Mouse (Mus musculus) kidney, postnatal 4 days (tissue): ENCODE measurements around the gene Pde4dip.
A peak's percentile ranks its signal among the peaks of the same experiment; 100 is the strongest.

Experiments
- DNase-seq, 2 experiments: peaks; one replicate each; pipeline ENCODE4 v3.0.0; 2021; ENCODE audit warnings: mixed read lengths in 2 of 2

Gene Pde4dip

DNA sequence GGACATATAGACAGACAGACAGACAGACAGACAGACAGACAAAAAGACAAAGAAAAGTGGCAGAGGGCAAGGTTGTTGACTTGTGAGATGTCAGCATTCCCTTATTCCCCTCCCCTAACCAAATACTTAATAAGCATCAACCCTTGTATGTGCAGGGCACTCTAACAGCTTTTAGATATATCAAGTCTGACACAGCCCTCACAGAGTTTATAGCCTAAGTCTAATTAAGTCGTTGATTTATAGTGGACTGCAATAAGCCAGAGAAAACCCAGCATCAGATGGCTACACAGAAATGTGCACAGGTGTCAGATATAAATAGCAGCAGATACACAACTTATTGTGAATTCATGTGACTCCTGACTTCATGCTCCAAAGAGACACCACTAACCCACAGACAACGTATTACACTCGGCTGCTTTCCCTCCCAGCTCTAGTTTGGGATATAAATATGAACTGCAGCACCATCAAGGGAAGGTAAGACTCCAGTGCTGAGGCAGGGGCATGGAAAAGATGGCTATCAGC lies 87.3 kb downstream of the Pde4dip start:
- no peak for DNase-seq

GRCm38 (mm10) chr3:97800657-97801056 lies 87.8 kb downstream of the Pde4dip start:
- DNase-seq, result no peak

DNA sequence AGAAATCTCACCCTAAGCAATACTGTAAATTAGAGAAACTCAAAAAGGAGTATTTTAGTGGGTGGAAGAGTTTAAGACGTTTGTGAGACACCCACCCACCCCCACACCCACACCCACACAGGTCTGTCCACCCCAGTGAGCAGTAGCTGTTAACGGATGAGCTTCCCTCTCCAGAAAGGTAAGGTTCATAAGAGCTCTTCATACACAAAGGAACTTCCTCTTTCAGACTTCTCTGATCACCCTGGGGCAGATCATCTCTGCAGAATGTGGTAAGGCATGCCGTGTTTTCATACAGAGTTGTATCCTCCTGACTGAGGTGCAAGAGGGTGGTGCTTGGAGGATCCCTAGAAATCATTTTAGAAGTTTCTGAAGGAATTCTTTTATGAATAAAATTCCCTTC lies 88.5 kb downstream of the Pde4dip start:
- DNase-seq, result no peak

- DNase-seq, result peak in 1 of 2 experiments; percentile 24
Measured at GRCm38 (mm10) chr3:97799267-97799666, 89.2 kb downstream of the Pde4dip start.

GRCm38 (mm10) chr3:97797371-97797770 lies 91.1 kb downstream of the Pde4dip start:
- DNase-seq, result no peak

GRCm38 (mm10) chr3:97793995-97794394 lies 94.5 kb downstream of the Pde4dip start:
- DNase-seq, result no peak

GRCm38 (mm10) chr3:97790150-97790549 lies 98.4 kb downstream of the Pde4dip start:
- no peak for DNase-seq

- DNase-seq, result no peak
Measured at GRCm38 (mm10) chr3:97789317-97789716, 99.2 kb downstream of the Pde4dip start.

DNA sequence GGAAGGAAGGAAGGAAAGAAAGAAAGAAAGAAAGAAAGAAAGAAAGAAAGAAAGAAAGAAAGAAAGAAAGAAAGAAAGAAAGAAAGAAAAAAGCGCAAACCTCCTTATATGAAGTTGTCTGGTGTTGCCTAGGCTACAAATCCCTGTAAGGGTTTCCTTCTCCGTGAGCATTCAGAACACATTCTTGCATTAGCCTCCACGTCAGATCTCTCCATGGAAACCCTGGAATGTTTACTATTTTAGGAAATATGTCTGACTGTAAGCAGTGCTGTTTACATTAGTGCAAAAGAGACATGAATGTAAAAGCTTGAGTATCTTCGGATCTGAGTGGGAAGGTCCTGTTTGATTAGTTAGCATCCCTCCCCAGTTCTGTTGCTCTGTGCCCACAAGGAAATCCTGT lies 112.3 kb downstream of the Pde4dip start:
- no peak for DNase-seq

DNA sequence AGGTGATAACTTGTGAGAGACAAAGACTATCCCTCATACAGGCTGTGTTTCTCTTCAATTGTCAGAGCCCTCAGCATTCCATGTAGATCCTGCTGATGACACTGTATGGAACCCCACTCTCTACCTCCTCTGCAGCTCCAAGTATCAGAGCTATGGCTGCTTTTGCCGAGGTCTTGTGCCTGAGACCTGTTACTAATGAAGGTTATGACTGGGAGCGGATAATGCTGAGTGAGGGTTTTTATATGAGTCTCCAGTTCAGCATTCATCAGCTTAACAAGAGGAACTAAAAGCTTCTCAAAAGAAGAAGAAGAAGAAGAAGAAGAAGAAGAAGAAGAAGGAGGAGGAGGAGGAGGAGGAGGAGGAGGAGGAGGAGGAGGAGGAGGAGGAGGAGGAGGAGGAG lies 112.8 kb downstream of the Pde4dip start:
- no peak for DNase-seq

DNA sequence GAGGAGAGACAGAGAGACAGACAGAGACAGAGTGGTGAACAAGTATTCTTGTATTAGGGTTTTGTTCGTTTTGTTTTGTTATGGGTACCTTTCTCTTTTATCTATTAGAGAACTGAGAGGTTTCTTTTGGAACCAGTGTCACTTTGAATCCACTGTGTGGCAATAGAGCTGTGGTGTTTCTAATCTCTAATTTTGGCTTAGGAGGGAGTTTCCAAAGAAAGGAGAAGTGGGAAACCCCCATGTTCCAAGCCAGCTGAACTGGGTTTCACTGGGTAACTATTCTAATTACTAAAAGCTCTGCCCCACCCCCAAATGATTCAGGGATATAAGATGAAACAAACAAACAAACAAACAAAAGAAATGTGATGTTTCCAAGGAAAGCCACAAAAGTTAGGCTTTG lies 113.6 kb downstream of the Pde4dip start:
- no peak for DNase-seq

- DNase-seq, result peak; percentile 91 to 96
Measured at GRCm38 (mm10) chr3:97767771-97768762, 120.4 kb downstream of the Pde4dip start.

- DNase-seq, result peak; percentile 23 to 40
Measured at GRCm38 (mm10) chr3:97767041-97767770, 121.3 kb downstream of the Pde4dip start.

- no peak for DNase-seq
Measured at GRCm38 (mm10) chr3:97766459-97766858, 122.0 kb downstream of the Pde4dip start.

DNA sequence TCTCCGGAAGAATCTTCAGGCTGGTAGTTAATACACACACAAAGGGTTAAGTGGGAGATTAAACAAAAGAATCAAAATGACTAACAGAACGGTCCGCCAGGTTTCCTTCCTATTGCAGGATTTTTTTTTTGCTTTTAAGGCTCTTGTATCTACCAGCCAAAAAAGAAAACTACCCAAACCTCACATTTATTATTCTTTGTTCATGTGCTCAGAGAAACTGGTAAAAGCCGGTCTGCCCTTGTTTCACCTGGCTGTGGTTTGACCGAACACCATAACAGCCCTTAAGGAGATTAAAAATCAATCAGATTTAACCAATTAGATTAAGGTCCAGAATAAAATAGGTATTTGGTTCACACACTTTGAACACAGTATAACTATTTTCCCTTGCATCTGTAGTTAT lies 124.4 kb downstream of the Pde4dip start:
- peak; percentile 22 to 33 for DNase-seq

DNA sequence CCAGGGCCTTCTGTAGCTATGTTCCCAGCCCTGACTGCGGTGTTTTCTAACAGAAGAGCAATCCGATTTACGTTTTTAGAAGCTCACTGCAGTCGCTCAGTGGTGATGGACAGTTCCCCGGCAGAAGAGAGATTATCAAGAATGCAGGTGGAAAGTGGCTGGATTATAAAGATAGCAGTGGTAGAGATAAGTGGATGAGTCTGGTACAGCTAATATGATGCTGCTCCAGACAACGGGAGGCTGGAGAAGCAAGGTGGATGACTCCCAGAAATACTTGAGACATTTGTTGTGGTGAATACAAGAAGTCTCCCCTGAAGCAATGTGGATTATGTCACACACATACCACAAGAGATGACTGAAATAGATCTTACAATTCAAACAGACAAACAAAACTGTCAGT lies 126.6 kb downstream of the Pde4dip start:
- DNase-seq, result no peak

DNA sequence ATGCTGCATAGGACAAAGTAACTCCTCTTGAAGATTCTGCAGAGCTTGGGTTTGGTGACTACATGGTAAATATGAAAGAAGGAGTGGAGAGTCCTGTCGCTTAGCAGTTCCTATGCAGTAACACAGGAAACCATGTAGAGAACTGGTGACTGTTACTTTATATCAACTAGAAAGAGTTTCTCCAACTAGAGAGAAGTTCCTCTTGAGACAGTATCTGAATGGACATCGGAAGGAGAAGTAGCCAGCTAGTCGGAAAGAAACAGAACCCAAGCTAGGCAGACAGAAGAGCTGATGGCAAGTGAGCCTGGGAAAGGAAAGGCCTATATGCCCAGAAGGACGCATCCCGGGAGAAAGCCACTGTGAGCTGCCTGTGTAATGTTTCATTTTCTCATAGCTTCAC lies 127.3 kb downstream of the Pde4dip start:
- no peak for DNase-seq

GRCm38 (mm10) chr3:97759846-97760245 lies 128.7 kb downstream of the Pde4dip start:
- DNase-seq, result no peak

DNA sequence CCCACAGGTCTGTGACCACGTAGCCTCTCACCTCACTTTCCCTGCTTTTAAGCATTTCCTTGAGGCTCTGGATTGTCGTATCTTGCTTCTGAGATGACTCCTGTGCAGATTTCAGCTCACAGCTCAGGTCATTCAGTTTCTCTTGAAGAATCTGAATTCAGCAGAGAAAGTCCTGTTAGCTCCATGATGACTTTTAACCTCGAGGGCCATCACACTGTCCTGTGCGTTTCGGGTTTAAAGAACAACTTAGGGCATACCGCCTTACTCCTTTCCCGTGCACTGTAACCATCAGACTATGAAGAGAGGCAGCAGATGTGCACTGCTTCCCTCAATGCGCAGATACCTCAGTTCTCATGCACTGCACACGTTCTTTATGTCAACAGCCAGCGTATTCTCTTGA lies 131.0 kb downstream of the Pde4dip start:
- DNase-seq, result no peak

GRCm38 (mm10) chr3:97756283-97757074 lies 132.0 kb downstream of the Pde4dip start:
- peak; percentile 64 to 80 for DNase-seq

- DNase-seq, result peak in 1 of 2 experiments; percentile 7
Measured at GRCm38 (mm10) chr3:97755411-97755810, 133.1 kb downstream of the Pde4dip start.

GRCm38 (mm10) chr3:97752901-97753300 lies 135.6 kb downstream of the Pde4dip start:
- no peak for DNase-seq

DNA sequence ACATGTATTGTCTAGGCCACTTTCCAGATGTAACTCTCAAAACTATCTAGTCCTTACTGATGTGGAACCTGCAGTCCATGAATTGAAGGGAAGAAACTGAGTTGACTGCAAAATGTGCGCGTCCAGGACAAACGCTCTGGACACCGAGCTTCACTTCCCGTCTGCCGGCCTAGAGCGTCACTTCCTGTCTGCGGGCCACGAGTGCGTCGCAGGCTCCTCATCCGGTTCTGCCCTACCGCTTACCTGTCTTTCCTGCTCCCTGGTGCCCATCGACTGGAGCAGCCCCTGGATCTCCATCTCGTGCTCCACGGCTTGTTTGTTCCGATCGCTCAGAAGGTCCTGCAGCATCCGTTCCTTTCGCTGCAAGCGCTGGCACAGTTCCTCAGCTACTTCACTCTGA lies 136.9 kb downstream of the Pde4dip start:
- no peak for DNase-seq
